Comparison of ENCODE assay signal across 8 mouse cellular contexts in genomic region chr11:98747804-98748505, GRCm38 (mm10). TPM values are rescaled to one million over a fixed set of nuclear protein-coding genes. Genes with fewer than 3 reads are reported as not detected.
DNase-seq lines count a peak whose midpoint lies in the region; ATAC-seq and TF ChIP-seq lines count a peak whose summit lies in the region.

No protein-coding gene starts in this region.

- H3K27ac ChIP-seq in bone marrow macrophage, adult 2 months (ENCODE audit: insufficient read depth, low read depth, low read length): 0 out of 2 replicates have a peak overlapping the region, but pooled peaks have one; percentile 13
- peak overlapping the region; percentile 90 for H3K27ac ChIP-seq in embryonic facial prominence, embryonic 13.5 days
- peak overlapping the region; percentile 99 for H3K27ac ChIP-seq in hindbrain, embryonic 15.5 days (replicated peaks)
- H3K27ac ChIP-seq in midbrain, embryonic 15.5 days: peak overlapping the region; percentile 94

- 19% methylated on average over 6 of the region's 6 CpGs for WGBS in embryonic facial prominence, embryonic 13.5 days
- WGBS in hindbrain, embryonic 15.5 days: 8% methylated on average over 6 of the region's 6 CpGs
- 11% methylated on average over 6 of the region's 6 CpGs for WGBS in midbrain, embryonic 15.5 days

- peak overlapping the region; percentile 60 for H3K4me2 ChIP-seq in embryonic facial prominence, embryonic 13.5 days
- peak overlapping the region; percentile 93 for H3K4me2 ChIP-seq in hindbrain, embryonic 15.5 days
- peak overlapping the region; percentile 67 for H3K4me2 ChIP-seq in midbrain, embryonic 15.5 days

- H3K4me3 ChIP-seq in bone marrow macrophage, adult 2 months (ENCODE audit: insufficient read depth, low read length): no peak overlapping the region
- peak overlapping the region; percentile 17; the same call in 1 of the 2 replicates for H3K4me3 ChIP-seq in embryonic facial prominence, embryonic 13.5 days
- peak overlapping the region; percentile 21 for H3K4me3 ChIP-seq in hindbrain, embryonic 15.5 days
- H3K4me3 ChIP-seq in midbrain, embryonic 15.5 days: peak overlapping the region; percentile 24

- peak overlapping the region; percentile 47 for H3K9ac ChIP-seq in embryonic facial prominence, embryonic 13.5 days
- peak overlapping the region; percentile 47 for H3K9ac ChIP-seq in hindbrain, embryonic 15.5 days
- peak overlapping the region; percentile 46 for H3K9ac ChIP-seq in midbrain, embryonic 15.5 days

- no peak for TF ChIP-seq CTCF in bone marrow macrophage, adult 2 months (IDR thresholded peaks at IDR 0.05; ENCODE audit: low read depth, low read length)

- DNase-seq in layer of hippocampus, postnatal 10 days (ENCODE audit: low spot score in 2 of 2): peak; percentile 40 to 53
- DNase-seq in layer of hippocampus, postnatal 36 days: no peak
- no peak for DNase-seq in spleen, postnatal 14 days (ENCODE audit: low spot score in 2 of 2)
- DNase-seq in spleen, adult 18-20 months: no peak

- TF ChIP-seq POLR2A in bone marrow macrophage, adult 2 months (IDR thresholded peaks at IDR 0.05; ENCODE audit: borderline replicate concordance, low read depth, low read length): no peak

- H3K27me3 ChIP-seq in embryonic facial prominence, embryonic 13.5 days: no peaks in the 10 kb centered on the region
- H3K27me3 ChIP-seq in hindbrain, embryonic 15.5 days: no peaks in the 10 kb centered on the region
- no peaks in the 10 kb centered on the region for H3K27me3 ChIP-seq in midbrain, embryonic 15.5 days (replicated peaks)

- no peak for ATAC-seq in embryonic facial prominence, embryonic 13.5 days (ENCODE audit: insufficient number of reproducible peaks, insufficient read depth, low FRiP score, low TSS enrichment, low read depth)
- no peak for ATAC-seq in hindbrain, embryonic 15.5 days (ENCODE audit: low FRiP score, low read depth)
- no peak for ATAC-seq in midbrain, embryonic 15.5 days (replicated peaks)

- no peaks in the 10 kb centered on the region for H3K36me3 ChIP-seq in embryonic facial prominence, embryonic 13.5 days
- H3K36me3 ChIP-seq in hindbrain, embryonic 15.5 days: no peaks in the 10 kb centered on the region
- H3K36me3 ChIP-seq in midbrain, embryonic 15.5 days (replicated peaks): no peaks in the 10 kb centered on the region

- H3K4me1 ChIP-seq in bone marrow macrophage, adult 2 months (ENCODE audit: control insufficient read depth, insufficient read depth, low read length): peaks cover 58% of the 10 kb centered on the region
- peaks cover 96% of the 10 kb centered on the region for H3K4me1 ChIP-seq in embryonic facial prominence, embryonic 13.5 days
- peaks cover 97% of the 10 kb centered on the region for H3K4me1 ChIP-seq in hindbrain, embryonic 15.5 days (replicated peaks)
- peaks cover 98% of the 10 kb centered on the region for H3K4me1 ChIP-seq in midbrain, embryonic 15.5 days

- no peaks in the 10 kb centered on the region for H3K9me3 ChIP-seq in embryonic facial prominence, embryonic 13.5 days
- H3K9me3 ChIP-seq in hindbrain, embryonic 15.5 days: no peaks in the 10 kb centered on the region
- H3K9me3 ChIP-seq in midbrain, embryonic 15.5 days: no peaks in the 10 kb centered on the region

RNA-seq across cellular contexts. Expression of gene Thra, which starts 7.5 kb away (rescaled TPM):
- 1,000 to 10,000 TPM; 1,331 to 1,411 TPM for total RNA-seq in layer of hippocampus, postnatal 10 days (2021)
- total RNA-seq in layer of hippocampus, postnatal 36 days (2021): 100 to 1,000 TPM; 956 to 985 TPM
- polyA plus RNA-seq in bone marrow macrophage, adult 2 months (2012; ENCODE audit: insufficient read depth, insufficient read length, missing spikeins): 20.7 and 23.5 TPM in 2 replicates
- 46.5 and 47.3 TPM in 2 replicates for polyA plus RNA-seq in embryonic facial prominence, embryonic 13.5 days (2015; fragmentation: Nextera tagmentation; extraction: Ambion mirVana)
- polyA plus RNA-seq in hindbrain, embryonic 15.5 days (2015; fragmentation: Nextera tagmentation; extraction: Ambion mirVana): 136 and 138 TPM in 2 replicates
- polyA plus RNA-seq in midbrain, embryonic 15.5 days (2015; fragmentation: Nextera tagmentation; extraction: Ambion mirVana): 151 and 158 TPM in 2 replicates

RNA-seq across cellular contexts. Expression of gene Med24, which starts 18.7 kb away (rescaled TPM):
- total RNA-seq in layer of hippocampus, postnatal 10 days (2021): 100 to 1,000 TPM in 1 of 2 experiments, 10 to 100 TPM in 1; 93.8 to 103 TPM
- 100 to 1,000 TPM; 127 to 140 TPM for total RNA-seq in layer of hippocampus, postnatal 36 days (2021)
- 26.9 and 32.2 TPM in 2 replicates for polyA plus RNA-seq in bone marrow macrophage, adult 2 months (2012; ENCODE audit: insufficient read depth, insufficient read length, missing spikeins)
- 63.8 and 65.0 TPM in 2 replicates for polyA plus RNA-seq in embryonic facial prominence, embryonic 13.5 days (2015; fragmentation: Nextera tagmentation; extraction: Ambion mirVana)
- polyA plus RNA-seq in hindbrain, embryonic 15.5 days (2015; fragmentation: Nextera tagmentation; extraction: Ambion mirVana): 67.0 and 70.3 TPM in 2 replicates
- 82.9 and 84.8 TPM in 2 replicates for polyA plus RNA-seq in midbrain, embryonic 15.5 days (2015; fragmentation: Nextera tagmentation; extraction: Ambion mirVana)

RNA-seq across cellular contexts. Expression of gene Nr1d1, which starts 27.2 kb away (rescaled TPM):
- 10 to 100 TPM; 39.1 to 41.5 TPM for total RNA-seq in layer of hippocampus, postnatal 10 days (2021)
- total RNA-seq in layer of hippocampus, postnatal 36 days (2021): 10 to 100 TPM; 59.1 to 78.4 TPM
- polyA plus RNA-seq in bone marrow macrophage, adult 2 months (2012; ENCODE audit: insufficient read depth, insufficient read length, missing spikeins): 7.4 and 8.2 TPM in 2 replicates
- polyA plus RNA-seq in embryonic facial prominence, embryonic 13.5 days (2015; fragmentation: Nextera tagmentation; extraction: Ambion mirVana): 1.4 and 1.5 TPM in 2 replicates
- polyA plus RNA-seq in hindbrain, embryonic 15.5 days (2015; fragmentation: Nextera tagmentation; extraction: Ambion mirVana): 3.9 and 4.3 TPM in 2 replicates
- polyA plus RNA-seq in midbrain, embryonic 15.5 days (2015; fragmentation: Nextera tagmentation; extraction: Ambion mirVana): 3.4 and 3.9 TPM in 2 replicates

RNA-seq across cellular contexts. Expression of gene Csf3, which starts 46.9 kb away (rescaled TPM):
- not detected for total RNA-seq in layer of hippocampus, postnatal 10 days (2021)
- total RNA-seq in layer of hippocampus, postnatal 36 days (2021): not detected
- polyA plus RNA-seq in bone marrow macrophage, adult 2 months (2012; ENCODE audit: insufficient read depth, insufficient read length, missing spikeins): not detected in 2 replicates
- not detected in 2 replicates for polyA plus RNA-seq in embryonic facial prominence, embryonic 13.5 days (2015; fragmentation: Nextera tagmentation; extraction: Ambion mirVana)
- not detected in 2 replicates for polyA plus RNA-seq in hindbrain, embryonic 15.5 days (2015; fragmentation: Nextera tagmentation; extraction: Ambion mirVana)
- polyA plus RNA-seq in midbrain, embryonic 15.5 days (2015; fragmentation: Nextera tagmentation; extraction: Ambion mirVana): not detected in 2 replicates

RNA-seq across cellular contexts. Expression of gene Msl1, which starts 47.4 kb away (rescaled TPM):
- total RNA-seq in layer of hippocampus, postnatal 10 days (2021): 100 to 1,000 TPM; 147 to 157 TPM
- total RNA-seq in layer of hippocampus, postnatal 36 days (2021): 100 to 1,000 TPM; 185 to 187 TPM
- 78.4 and 79.3 TPM in 2 replicates for polyA plus RNA-seq in bone marrow macrophage, adult 2 months (2012; ENCODE audit: insufficient read depth, insufficient read length, missing spikeins)
- 31.5 and 33.0 TPM in 2 replicates for polyA plus RNA-seq in embryonic facial prominence, embryonic 13.5 days (2015; fragmentation: Nextera tagmentation; extraction: Ambion mirVana)
- polyA plus RNA-seq in hindbrain, embryonic 15.5 days (2015; fragmentation: Nextera tagmentation; extraction: Ambion mirVana): 31.7 and 33.1 TPM in 2 replicates
- polyA plus RNA-seq in midbrain, embryonic 15.5 days (2015; fragmentation: Nextera tagmentation; extraction: Ambion mirVana): 33.2 and 33.6 TPM in 2 replicates

Comparison
In these comparisons a context has a peak if more than half of its experiments do, and no peak if none do; other contexts are left out.
1. DNase-seq: peak in layer of hippocampus, postnatal 10 days (2 of 2); none in layer of hippocampus, postnatal 36 days (0 of 2), spleen, postnatal 14 days (0 of 2) and spleen, adult 18-20 months (0 of 2).
2. H3K27ac ChIP-seq: peak in every context shown above with its lines; median percentile 99 in hindbrain, embryonic 15.5 days; 94 in midbrain, embryonic 15.5 days; 90 in embryonic facial prominence, embryonic 13.5 days; 13 in bone marrow macrophage, adult 2 months.
3. Peak in every context shown above with its lines, with median percentiles within 50 percentile points of each other: H3K4me2 ChIP-seq and H3K9ac ChIP-seq.